Mouse (Mus musculus): ENCODE measurements around the gene Calb2.
A peak's percentile ranks its signal among the peaks of the same experiment; 100 is the strongest.

Gene Calb2

DNA sequence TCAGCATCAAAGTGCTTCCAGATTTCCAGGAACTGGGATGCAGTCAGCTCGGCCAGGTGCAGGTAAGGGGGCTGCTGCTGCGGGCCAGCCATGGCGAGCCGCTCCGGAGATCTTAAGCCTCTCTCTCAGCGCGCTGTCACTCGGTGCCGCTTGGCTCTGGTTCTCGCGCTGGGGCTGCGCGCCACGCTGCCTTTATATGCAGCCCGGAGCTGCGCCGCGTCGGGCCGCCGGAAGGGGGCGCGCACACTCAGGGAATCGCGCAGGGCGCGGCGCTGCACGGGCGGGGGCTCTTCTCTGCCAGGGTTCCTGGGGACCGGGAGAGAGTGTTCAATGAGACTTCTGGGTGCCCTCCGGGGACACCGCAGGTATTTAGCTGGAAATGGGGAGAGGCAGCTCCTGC is at the start of gene Calb2:
Gene Calb2, minus strand, starts transcription at position 165 of the 400 bp plus-strand sequence.
- DNase-seq, result peak; percentile 93

DNA sequence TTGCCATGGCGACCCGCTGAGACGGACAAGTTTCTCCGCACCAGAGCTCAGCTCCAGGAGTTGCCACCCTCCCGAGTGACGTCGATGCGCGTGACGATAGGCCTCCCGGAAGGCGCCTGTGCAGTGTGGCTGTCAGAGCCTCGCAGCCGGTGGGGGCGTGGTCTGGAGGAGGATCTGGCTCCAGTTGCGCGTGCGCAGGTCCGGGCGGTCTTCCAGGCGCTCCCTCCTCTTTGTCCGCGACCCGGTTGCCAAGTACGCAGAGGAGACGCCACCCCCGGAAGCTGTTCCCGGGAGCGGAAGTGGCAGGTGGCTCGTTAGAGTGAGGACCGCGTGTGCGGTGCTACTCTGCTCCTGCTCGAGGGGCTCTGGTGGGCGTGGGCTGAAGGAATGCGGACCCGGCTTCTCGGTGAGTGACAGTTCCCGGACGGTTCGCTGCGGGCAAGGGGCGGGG is 49.7 kb upstream of the Calb2 start:
- peak; percentile 100 for DNase-seq

DNA sequence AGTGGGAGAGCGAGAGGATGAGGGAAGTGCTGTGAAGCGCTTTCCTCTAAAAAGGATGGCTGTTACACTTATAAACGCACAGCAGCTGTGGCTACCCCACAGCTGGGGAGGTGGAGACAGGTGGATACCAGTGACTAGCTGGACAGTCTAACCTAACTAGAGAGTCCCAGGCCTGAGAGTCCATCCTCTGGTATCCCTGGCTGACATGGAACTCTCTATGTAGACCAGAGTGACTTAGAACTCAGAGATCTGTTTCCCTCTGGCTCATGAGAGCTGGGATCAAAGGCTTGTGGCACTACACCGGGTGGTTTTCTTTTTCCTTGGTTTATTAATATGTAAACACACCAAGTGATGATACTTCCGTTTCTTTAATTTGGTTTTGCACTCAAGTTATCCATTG is 49.2 kb upstream of the Calb2 start:
- DNase-seq, result no peak

DNA sequence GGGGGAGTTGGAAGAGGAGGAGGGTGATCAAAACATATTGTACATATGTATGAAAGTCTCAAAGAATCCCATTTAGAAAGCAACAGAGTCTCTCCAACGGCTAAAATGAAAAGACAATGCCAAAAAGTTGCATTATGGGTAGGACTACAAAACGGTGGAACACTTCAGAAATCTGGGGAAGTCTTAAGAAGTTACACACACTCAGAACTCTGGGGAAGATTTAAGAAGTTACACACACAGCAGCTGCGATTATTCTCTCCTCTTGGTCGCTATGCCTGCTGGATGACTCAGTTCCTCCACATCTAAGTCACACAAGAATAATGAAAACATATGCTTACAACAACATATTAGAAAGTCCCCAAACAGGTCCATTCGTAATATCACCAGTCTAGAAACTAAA is 48.2 kb upstream of the Calb2 start:
- DNase-seq, result no peak

DNA sequence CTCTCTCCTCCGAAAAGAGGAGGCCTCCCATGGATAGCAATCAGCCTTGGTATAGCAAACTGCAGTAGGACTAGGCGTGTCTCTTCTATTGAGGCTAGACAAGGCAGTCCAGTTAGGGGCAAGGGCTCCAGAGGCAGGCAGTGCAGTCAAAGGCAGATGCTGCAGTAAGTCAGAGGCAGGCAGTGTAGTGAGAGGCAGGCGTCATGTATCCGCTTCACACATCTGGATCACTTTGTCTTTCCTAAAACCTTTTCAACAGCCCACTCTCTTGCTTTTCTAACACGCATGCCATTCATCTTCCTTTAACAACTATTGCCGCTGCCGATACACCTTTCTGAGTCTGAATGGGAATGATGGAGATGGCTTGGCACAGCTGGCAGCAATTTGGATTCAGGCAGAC is 47.4 kb upstream of the Calb2 start, which contains the start of gene Cmtr2:
Gene Cmtr2, plus strand, starts transcription at position 301 of the 400 bp plus-strand sequence.
- DNase-seq, result no peak

DNA sequence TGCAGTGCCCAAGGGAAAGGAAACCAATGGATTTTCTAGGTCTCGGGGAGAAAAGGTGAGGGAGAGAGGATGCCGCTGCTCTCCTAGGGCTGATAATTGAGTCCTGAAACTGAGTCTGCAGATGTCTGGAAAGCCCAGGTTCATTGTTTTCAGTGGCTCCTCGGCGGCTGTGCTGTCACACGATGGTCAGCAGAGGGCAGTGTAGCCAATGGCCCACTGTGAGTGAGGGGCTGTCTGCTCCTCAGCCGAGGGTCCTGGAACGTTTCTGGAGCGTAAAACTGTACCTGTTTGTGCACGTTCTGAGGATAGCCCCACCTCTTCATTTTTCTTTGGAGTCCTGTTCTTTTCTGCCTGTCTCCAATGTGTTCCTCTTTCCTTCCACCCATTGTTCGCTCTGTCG is 33.8 kb upstream of the Calb2 start:
- DNase-seq, result peak; percentile 35

DNA sequence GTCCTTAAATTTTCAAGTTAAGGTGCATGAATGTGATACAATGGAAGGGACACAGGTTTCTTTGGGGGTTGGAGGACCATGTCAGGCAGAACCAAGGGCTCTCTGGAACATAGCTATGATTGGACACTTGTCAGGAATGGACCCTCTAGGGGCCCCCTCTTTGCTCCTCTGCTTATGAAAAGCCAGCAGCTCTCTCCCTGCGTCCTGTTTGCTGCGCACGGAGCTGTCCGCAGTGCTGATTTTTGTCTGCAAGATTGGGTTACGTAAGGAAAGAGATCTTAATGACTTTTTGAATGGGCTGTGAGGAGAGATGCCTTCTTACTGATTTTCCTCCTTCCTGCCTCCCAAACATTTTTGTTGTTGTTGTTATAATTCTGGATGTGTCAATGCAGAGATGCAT is 28.7 kb upstream of the Calb2 start:
- DNase-seq, result no peak

DNA sequence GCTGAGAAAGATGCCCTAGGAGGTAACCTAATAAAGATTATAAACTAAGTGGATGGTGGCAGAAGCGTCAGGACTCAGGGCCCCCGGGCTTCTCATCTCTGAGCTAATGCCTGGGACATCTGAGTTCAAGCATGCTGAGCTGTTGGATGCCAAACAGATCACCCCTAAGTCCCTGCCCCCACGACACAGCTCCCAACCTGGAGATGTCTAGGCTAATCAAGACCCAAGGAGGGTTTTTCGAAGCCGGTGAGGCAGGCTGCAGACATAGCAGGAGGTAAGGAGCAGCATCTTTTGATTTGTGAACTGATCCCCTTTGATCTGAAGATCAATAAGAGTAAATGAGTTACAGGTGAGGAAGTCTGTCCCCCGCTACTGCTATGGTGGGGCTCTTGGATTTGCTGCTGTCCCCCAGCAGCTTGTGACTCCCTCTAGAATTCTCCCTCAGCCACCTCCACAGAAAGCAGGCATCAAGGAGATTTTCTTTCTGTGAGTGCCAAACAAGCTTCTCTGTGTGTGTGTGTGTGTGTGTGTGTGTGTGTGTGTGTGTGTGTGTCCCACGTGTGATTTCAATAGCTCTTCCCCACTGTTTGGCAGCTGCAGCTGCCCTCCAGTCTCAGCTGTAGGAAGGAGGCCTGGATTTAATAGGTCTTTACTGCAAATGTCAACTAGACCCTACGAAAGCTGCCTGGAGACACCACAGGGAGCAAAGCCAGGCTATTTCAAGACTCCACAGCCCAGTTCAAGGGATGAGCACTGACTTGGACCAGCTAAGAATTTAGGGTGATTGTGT is 21.1 kb upstream of the Calb2 start:
- DNase-seq, result peak; percentile 30

DNA sequence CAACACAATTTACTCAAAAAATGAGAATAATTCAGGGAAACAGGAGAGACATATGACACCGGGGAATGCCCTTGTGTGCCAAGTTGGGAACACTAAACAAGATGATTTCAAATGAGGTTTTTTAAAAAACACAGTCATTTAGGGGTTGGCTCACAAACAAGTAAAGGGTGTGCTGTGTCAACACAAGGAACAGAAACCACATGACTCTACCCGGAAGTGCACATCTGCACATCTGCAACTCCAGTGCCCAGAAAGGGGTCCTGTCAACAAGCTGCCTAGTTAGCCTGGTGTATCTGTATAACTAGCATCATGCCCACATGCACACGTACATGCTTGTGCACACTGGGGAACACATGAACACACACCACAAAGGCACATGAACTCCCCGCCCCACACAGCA is 17.5 kb upstream of the Calb2 start:
- DNase-seq, result no peak

DNA sequence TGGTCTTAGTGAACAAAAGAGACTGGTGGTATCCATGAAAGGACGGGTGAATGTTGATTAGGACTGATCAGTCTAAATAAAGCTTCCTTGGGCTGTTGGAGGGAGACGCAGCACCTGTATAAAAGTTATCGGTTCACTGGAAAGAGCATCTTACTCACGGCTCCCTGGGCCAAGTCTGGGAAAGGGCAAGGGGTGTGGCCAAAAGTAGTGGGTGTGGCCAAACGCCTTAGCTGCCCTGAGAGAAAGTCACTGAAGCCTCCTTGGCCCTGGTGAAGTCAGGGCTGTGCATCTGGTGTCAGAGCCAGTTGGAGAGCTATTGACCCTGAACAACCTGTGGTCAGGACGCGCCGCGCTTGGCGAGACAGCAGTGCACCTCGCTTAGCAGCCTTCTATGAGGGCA is 15.7 kb upstream of the Calb2 start:
- no peak for DNase-seq

DNA sequence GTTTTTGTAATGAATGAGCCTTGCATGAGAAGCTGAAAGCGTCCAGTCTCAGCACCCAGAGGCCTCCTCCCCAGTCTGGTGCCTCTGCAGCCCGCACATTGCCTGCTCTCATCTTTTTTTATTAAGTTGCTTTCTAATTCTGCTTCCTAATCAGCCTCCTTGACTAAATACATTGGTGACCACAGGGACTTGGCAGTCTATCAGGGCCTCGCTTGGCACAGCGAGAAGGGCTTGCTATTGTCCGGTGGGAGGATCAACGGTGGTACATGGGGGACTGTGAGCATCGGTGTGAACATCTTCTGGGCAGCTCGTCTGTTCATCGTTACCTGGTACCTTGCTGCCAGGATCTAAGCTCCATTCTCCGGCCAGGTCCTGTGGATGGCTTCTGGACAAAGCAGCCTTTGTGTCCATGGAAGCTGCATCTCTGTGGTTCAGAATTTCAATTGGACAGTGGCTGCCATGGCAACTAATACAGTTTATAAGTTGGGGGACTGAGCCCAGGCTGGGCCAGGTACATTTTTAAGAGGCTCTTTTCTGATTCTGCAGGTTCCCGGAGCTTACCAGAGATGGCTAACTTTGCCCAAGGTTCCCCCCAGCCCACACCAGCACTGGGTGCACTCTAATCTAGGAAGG is 14.8 kb upstream of the Calb2 start:
- peak; percentile 28 for DNase-seq

DNA sequence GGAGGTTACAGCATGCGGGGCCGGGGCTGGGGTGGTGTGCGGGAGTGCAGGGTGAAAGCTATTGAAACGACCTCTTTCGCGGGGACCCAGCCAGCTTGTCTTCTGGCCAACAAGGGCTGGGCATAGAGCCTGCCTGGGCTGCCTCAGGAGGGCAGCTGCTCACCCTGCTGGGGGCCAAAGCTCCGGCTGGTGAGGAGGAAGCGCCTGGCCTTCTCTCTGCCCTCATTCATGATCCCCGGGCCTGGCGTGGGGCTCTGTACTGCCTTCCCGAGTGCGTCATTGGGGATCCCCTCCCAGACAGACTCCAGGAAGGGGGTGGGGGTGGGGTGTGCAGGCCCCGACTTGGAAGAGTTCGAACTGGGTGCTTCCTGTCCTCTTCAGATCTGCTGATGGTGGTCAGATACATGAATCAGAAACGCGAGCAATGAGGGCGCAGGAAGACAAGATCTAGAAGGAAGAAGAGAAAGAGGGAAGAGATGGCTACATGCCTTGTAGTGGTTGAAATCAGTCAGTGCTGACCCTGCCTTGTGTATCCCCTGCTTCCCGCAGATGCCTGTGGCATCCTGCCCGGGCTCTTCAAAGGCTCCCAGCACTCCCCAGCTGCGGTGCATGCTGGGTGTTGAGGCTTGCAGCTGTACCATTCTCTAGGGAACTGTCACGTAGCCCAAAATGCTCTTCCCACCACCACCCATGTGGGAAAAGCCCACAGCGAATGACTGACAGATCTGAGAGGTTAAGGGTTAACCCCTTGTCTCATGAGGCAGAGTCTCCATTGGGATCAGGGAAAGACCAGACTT is 9.5 kb upstream of the Calb2 start:
- peak; percentile 52 for DNase-seq

DNA sequence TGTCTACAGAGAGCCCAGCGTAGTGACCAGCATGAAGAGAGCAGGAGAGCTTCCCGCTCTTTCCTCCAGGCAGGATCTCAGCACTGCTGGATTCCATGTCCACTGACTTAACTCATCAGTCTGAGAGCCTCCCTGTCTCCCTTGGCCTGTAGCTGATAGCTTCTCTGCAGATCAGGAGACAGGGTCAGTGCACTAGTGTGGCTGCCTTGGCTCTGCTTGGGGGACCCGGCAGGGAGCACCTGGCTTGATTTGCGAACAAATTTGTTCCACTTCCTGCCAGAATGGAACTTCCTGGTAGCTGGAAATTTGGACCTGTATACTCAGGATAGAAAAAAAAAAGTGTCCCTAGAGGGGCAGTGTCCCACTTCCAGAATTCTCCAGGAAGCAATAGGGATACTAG is 6.8 kb upstream of the Calb2 start:
- no peak for DNase-seq

DNA sequence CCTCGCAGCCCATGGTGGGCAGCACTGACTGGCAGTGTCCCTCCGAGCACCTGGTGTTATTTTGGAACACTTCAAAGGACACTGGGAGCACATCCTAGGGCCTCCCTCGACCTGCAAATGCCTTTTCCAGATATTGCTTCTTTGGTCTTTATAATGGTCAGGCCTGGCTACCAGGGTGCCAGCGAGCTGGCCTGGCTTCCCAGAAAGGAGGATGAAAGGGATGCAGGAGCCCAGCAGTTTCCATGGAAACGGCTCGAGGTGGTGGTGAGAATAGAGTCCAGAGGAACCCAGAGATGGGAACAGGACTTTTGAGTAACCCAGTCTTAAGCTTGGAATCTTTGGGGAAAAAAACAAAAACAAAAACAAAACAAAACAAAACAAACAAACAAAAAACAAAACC is 4.2 kb upstream of the Calb2 start:
- no peak for DNase-seq

DNA sequence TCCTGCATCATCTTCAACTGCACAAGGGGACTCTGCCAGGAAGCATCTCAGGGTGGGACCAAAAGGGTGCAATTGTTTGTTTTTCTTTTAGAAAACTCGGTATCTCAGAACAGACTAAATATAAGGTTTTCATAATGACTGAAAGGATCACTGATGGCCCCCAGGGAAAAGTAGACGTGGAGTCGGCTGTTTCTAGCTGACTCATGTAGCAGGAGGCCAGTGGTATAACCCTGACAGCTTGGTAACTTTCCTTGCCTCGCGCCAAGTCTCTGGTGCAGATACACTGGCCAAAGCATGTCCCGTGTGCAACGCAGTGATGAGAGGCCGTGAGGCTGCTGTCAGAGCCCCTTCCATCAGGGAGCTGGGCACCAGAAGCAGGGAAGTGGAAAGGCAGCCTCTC is 1.7 kb downstream of the Calb2 start:
- DNase-seq, result no peak

DNA sequence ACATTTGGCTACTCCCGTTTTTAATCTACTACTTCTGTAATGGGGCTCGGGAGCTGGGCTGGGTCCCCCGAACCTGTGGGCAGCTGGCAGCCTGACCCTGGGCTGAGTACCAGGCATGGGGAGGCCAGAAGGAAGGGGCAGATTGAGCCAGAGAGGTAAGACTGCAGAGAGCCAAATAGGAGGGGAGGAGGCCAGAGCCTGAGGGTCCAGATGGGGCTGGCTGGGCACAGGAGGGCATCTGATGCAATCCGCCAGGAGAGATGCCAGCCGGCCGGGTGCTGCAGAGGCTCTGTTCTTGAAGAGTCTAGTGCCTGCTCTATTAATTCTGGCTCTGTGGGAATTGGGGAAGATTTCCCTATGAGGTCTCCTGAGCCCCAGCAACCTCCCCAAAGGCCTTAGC is 6.0 kb downstream of the Calb2 start:
- no peak for DNase-seq

DNA sequence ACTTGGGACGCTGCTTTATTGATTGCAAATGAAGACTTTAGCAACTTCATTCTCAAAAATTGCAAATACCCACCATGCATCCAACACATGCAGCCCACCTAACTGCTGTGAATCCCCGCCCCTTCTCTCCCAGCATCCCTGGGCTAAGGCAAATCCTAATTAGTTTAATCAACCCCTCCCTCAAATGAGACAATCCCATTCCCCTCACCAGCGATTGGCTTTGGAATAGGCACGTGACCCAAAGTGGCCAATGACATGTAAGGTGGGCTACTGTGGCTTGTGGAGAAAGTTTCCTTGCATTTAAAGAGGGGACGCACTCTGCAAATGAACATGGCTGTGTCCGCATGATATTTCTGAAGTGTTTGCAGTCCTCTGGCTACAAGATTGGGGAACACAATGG is 15.1 kb downstream of the Calb2 start:
- DNase-seq, result no peak

DNA sequence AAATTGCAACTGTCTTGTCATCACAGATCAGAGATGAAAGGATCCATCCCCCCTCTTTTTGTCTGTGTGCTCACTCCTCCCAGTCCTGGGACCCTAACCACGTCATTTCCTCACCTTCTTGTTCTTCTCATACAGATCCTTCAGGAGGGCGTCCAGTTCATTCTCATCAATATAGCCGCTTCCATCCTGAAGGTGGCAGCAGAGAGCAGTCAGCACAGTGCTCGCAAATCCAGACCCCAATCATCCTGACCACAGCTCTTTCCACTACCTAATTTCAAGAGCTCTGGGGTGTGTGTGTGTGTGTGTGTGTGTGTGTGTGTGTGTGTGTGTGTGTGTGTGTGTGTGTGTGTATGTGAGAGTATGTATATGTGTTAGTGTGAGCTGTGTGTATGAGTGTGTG is 22.5 kb downstream of the Calb2 start:
- DNase-seq, result peak; percentile 67

DNA sequence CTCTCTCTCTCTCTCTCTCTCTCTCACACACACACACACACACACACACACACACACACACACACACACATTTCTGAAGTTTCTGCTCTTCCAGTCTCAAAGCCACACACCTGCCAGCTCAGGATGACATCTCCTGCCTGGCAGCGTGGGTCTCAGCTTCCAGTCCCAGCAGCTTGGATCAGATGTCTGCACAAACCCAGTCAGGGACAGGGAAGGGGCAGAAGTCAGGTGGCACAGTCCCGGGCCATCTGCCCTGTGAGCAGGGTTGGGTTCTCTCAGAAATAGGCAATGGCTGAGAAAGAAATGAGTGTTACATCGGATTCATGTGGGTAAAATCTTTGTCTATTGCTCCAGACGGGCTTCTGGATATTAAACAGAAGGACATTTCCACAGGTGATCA is 27.2 kb downstream of the Calb2 start:
- DNase-seq, result no peak

DNA sequence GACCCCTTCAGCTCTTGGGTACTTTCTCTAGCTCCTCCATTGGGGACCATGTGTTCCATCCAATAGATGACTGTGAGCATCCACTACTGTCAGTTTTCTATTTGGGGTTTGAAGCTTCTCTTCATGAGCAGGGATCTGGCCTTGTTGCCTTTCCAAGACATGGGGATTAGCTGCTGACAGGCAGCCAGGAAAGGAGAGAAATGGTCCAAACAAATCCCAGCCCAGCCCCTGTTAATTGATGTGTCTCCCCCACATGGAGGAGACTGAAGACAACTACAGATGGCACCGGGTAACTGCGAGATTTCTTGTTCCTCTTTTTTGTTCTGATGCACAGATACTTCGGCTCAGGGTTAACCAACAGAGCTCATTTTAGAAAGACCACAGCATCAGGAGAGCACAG is 27.9 kb downstream of the Calb2 start:
- DNase-seq, result no peak

DNA sequence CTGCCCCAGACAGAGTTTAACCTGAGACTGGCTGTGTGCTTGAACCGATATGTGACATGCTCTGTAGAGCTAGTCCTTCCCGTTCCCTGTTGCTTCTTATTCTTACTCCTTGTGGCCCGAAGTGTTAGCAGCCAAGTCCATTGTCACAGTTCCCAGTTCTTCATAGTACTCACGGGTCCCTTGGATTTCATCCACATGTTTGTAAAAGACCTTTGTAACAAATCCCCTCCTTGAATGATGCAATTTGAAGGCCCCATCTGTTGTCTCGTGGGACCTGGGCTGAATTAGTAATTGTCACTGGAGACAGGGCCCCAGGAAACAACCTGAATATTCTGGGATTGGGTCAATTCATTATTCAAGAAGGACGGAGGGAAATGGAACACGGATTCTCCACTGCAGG is 32.5 kb downstream of the Calb2 start:
- no peak for DNase-seq

DNA sequence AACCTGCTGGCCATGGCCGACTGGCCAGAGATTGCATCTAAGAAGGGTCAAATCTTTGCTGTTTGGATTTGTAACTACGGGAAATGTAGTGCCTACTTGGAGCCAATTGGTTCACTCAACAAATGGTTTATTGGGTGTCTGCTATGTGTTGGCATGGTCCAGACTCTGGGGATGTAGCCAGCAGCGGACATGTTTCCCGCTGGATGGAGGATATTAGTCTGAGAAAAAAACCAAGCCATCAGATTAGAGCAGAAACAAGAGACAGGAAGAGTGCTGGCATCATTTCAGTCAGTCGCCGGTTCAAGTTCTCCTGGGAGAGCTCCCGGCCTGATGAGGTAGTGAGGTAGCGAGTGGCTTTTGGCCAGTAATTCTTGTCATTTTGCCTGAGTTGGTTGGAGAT is 33.8 kb downstream of the Calb2 start:
- no peak for DNase-seq

DNA sequence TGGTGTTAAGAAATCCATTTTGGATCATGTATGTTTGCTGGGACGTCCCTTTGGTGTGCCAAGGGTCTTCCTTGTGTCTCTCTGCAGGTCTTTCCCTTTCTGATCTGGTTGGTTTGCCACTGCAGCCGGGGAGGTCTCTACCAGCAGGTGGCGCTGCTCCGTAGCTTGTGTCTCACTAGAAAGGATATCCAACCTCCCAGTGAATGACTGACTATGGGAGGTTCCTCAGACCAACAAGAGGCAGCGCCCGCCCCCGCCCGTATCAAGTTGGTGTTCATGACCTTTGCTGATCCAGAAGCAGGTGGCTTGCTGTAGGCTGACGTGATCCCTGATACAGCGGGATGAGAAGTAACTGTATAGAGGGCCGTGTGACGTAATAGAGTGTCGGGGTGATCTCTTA is 37.5 kb downstream of the Calb2 start:
- peak; percentile 91 for DNase-seq

DNA sequence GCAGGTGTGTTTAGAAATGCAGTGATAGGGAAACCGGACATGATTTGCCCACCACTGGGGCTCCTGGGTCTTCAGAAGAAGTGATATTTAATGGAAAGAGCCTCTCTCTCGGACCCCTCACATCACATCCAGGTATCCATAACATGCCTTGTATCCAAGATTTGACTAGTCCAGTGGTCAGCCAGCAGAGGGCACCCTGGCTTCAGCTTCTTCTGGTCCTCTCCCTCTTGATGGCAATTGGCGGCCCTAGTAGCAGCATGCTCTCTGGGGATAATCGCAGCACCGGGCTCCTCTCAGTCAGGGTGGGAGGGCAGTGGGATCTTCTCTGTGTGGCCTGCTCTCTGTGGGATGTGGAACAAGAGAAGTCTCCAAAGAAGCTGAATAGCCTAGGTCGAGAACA is 48.3 kb downstream of the Calb2 start:
- peak; percentile 36 for DNase-seq

Data from right cerebral cortex, postnatal 4 days (tissue).